Mouse (Mus musculus) gastrocnemius, adult 18-20 months (tissue): Measurements from ENCODE around the gene Ccdc34. TPM values are rescaled to one million over a fixed set of nuclear protein-coding genes. Genes with fewer than 3 reads are reported as not detected.
"Not testable (repeated sequence)": the region's sequence is repeated elsewhere in the genome, so short reads cannot be mapped to it uniquely, and the experiment has no call there.

Experiments used
- DNase-seq: peaks from one replicate; pipeline ENCODE4 v3.0.0; 2021; ENCODE audit warnings: low spot score
- total RNA-seq, 2 experiments: library from RNA; stranded (reverse); gene quantifications; 2 replicates each; pipeline ENCODE4 v1.2.3; 2021

Gene Ccdc34
- total RNA-seq, 2 experiments from 2014 or later, result 2.4 to 2.8 TPM

GRCm38 (mm10) chr2:110077240-110077639 is 59.6 kb downstream of the Ccdc34 start:
- no peak for DNase-seq

GRCm38 (mm10) chr2:110077655-110078054 is 60.0 kb downstream of the Ccdc34 start:
- DNase-seq, result no peak

GRCm38 (mm10) chr2:110080532-110080931 is 62.9 kb downstream of the Ccdc34 start:
- DNase-seq, result no peak

- DNase-seq, result no peak
Observed at GRCm38 (mm10) chr2:110082975-110083374, 65.4 kb downstream of the Ccdc34 start.

- peak; percentile 68 for DNase-seq
Observed at GRCm38 (mm10) chr2:110085701-110086143, 68.1 kb downstream of the Ccdc34 start.

- DNase-seq, result no peak
Observed at GRCm38 (mm10) chr2:110114133-110114532, 96.5 kb downstream of the Ccdc34 start.

- DNase-seq, result no peak
Observed at GRCm38 (mm10) chr2:110129396-110129795, 111.8 kb downstream of the Ccdc34 start.

- DNase-seq, result no peak
Observed at GRCm38 (mm10) chr2:110131573-110131972, 114.0 kb downstream of the Ccdc34 start.

GRCm38 (mm10) chr2:110133356-110134115 is 115.9 kb downstream of the Ccdc34 start:
- no peak for DNase-seq

- DNase-seq, result no peak
Observed at GRCm38 (mm10) chr2:110134765-110135594, 117.4 kb downstream of the Ccdc34 start.

GRCm38 (mm10) chr2:110137291-110137690 is 119.7 kb downstream of the Ccdc34 start:
- no peak for DNase-seq

- DNase-seq, result no peak
Observed at GRCm38 (mm10) chr2:110138096-110138495, 120.5 kb downstream of the Ccdc34 start.

- DNase-seq, result not testable (repeated sequence)
Observed at GRCm38 (mm10) chr2:110147980-110148379, 130.4 kb downstream of the Ccdc34 start.

- no peak for DNase-seq
Observed at GRCm38 (mm10) chr2:110149246-110149645, 131.6 kb downstream of the Ccdc34 start.

- no peak for DNase-seq
Observed at GRCm38 (mm10) chr2:110156321-110156720, 138.7 kb downstream of the Ccdc34 start.

- no peak for DNase-seq
Observed at GRCm38 (mm10) chr2:110165003-110165402, 147.4 kb downstream of the Ccdc34 start.

- DNase-seq, result no peak
Observed at GRCm38 (mm10) chr2:110167694-110168093, 150.1 kb downstream of the Ccdc34 start.

- DNase-seq, result no peak
Observed at GRCm38 (mm10) chr2:110168361-110168760, 150.7 kb downstream of the Ccdc34 start.

- no peak for DNase-seq
Observed at GRCm38 (mm10) chr2:110172456-110172855, 154.8 kb downstream of the Ccdc34 start.

- DNase-seq, result no peak
Observed at GRCm38 (mm10) chr2:110173818-110174247, 156.2 kb downstream of the Ccdc34 start.

GRCm38 (mm10) chr2:110176761-110177400 is 159.3 kb downstream of the Ccdc34 start:
- no peak for DNase-seq

GRCm38 (mm10) chr2:110177406-110177805 is 159.8 kb downstream of the Ccdc34 start:
- no peak for DNase-seq
